Mouse (Mus musculus) myocyte (in vitro differentiated cells): ENCODE results near the gene Mest. TPM values are rescaled to one million over a fixed set of nuclear protein-coding genes. Genes with fewer than 3 reads are reported as not detected.

ENCODE experiments used
- H3K27me3 ChIP-seq: one replicate; pipeline ENCODE4 v1.6.1; 2011; ENCODE audit not compliant: control insufficient read depth, insufficient read depth, insufficient read length
- H3K36me3 ChIP-seq: one replicate; pipeline ENCODE4 v1.6.1; 2011; ENCODE audit not compliant: control insufficient read depth, insufficient read depth
- H3K4me2 ChIP-seq: one replicate; pipeline ENCODE4 v1.6.1; 2011; ENCODE audit warnings: low read depth, control low read depth
- H3K4me3 ChIP-seq: one replicate; pipeline ENCODE4 v1.5.1; 2011; ENCODE audit warnings: mild to moderate bottlenecking, control low read depth, moderate library complexity
- H3K79me2 ChIP-seq: one replicate; pipeline ENCODE4 v1.6.1; 2011; ENCODE audit not compliant: control insufficient read depth, insufficient read depth
- H3ac ChIP-seq: one replicate; pipeline ENCODE4 v1.6.1; 2011; ENCODE audit not compliant: control insufficient read depth, insufficient read length
- CEBPB ChIP-seq: IDR thresholded peaks from 2 replicates; pipeline ENCODE4 v1.6.1; 2011; ENCODE audit warnings: mild to moderate bottlenecking, moderate library complexity; ENCODE audit not compliant: poor library complexity, insufficient read depth, severe bottlenecking
- E2F4 ChIP-seq: IDR thresholded peaks from one replicate; pipeline ENCODE4 v1.6.1; 2011; ENCODE audit warnings: mild to moderate bottlenecking, control low read depth, moderate library complexity; ENCODE audit not compliant: insufficient read depth
- MAX ChIP-seq: IDR thresholded peaks from one replicate; pipeline ENCODE4 v1.6.1; 2011; ENCODE audit warnings: low read depth, mild to moderate bottlenecking, control low read depth
- MYOD1 ChIP-seq, 3 experiments: IDR thresholded peaks; one replicate each; pipeline ENCODE4 v1.6.1; 2011; ENCODE audit warnings: control low read depth in 2 of 3, low read depth in 2 of 3, mild to moderate bottlenecking in 2 of 3, moderate library complexity in 1 of 3; ENCODE audit not compliant: insufficient read length in 2 of 3, control insufficient read depth in 1 of 3
- MYOG ChIP-seq, 3 experiments: IDR thresholded peaks; one replicate each; pipeline ENCODE4 v1.6.1; 2011; ENCODE audit warnings: control low read depth in 2 of 3, low read depth in 2 of 3, mild to moderate bottlenecking in 2 of 3; ENCODE audit not compliant: insufficient read length in 2 of 3, control insufficient read depth in 1 of 3, insufficient read depth in 1 of 3
- POLR2A ChIP-seq: IDR thresholded peaks from one replicate; pipeline ENCODE4 v1.6.1; 2011; ENCODE audit warnings: low read depth, mild to moderate bottlenecking, control low read depth, moderate library complexity; ENCODE audit not compliant: insufficient read length
- POLR2AphosphoS2 ChIP-seq: IDR thresholded peaks from one replicate; pipeline ENCODE4 v1.6.1; 2011; ENCODE audit warnings: low read depth, control low read depth; ENCODE audit not compliant: insufficient read length
- REST ChIP-seq: IDR thresholded peaks from one replicate; pipeline ENCODE4 v1.6.1; 2011; ENCODE audit warnings: mild to moderate bottlenecking, control low read depth, moderate library complexity; ENCODE audit not compliant: insufficient read depth, insufficient read length
- SRF ChIP-seq: IDR thresholded peaks from one replicate; pipeline ENCODE4 v1.6.1; 2011; ENCODE audit warnings: low read depth; ENCODE audit not compliant: control insufficient read depth, insufficient read length
- TCF12 ChIP-seq: IDR thresholded peaks from one replicate; pipeline ENCODE4 v1.6.1; 2011; ENCODE audit warnings: mild to moderate bottlenecking, control low read depth; ENCODE audit not compliant: poor library complexity, insufficient read depth, severe bottlenecking
- TCF3 ChIP-seq: IDR thresholded peaks from one replicate; pipeline ENCODE4 v1.6.1; 2011; ENCODE audit warnings: low read depth, control low read depth; ENCODE audit not compliant: insufficient read length
- USF1 ChIP-seq: IDR thresholded peaks from one replicate; pipeline ENCODE4 v1.6.1; 2011; ENCODE audit warnings: low read depth, mild to moderate bottlenecking, control low read depth, moderate library complexity
- polyA plus RNA-seq: library from polyadenylated mRNA; unstranded; fragments of >200 nt; fragmentation: generic; extraction: Trizol; gene quantifications from one replicate; pipeline ENCODE4 v1.2.1, GENCODE M21; 2012; ENCODE audit warnings: missing spikeins

The Mest gene
- polyA plus RNA-seq, 1 experiment, result 6.3 TPM

DNA sequence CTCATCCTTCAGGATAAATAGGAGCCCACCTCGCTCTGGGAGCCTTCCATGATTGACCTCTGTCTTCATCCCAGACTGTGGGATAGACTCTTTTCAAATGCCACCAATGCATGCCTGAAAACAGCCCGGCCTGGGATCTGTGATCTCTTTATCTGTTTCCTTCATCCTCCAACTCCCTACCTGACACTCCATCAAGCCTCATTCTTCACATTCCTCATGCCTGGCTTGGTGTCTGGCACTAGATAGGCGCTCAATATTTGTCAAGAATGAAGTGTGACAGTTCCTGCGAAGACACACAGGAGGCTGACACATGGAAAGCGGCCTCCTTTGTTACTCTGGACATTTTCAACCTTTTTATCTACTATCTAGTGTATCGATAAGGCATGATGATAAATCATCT is 19.9 kb upstream of the Mest start:
- H3K79me2 ChIP-seq, result no peaks in the 10 kb centered on the region
- H3K27me3 ChIP-seq, result no peaks in the 10 kb centered on the region
- TF ChIP-seq TCF3 (no peak), SRF (no peak), MAX (no peak), E2F4 (no peak), TCF12 (no peak), MYOG (IDR thresholded peaks at IDR 0.05; ENCODE audit: control insufficient read depth in 1 of 3, insufficient read depth in 1 of 3, insufficient read length in 2 of 3, low read depth in 2 of 3) (no peak), MYOD1 (IDR thresholded peaks at IDR 0.05; ENCODE audit: control insufficient read depth in 1 of 3, insufficient read length in 2 of 3, low read depth in 2 of 3) (no peak), POLR2A (no peak), REST (no peak), CEBPB (no peak), USF1 (no peak), POLR2AphosphoS2 (no peak)
- H3K4me3 ChIP-seq, result no peak overlapping the region
- H3K4me2 ChIP-seq, result peak overlapping the region; percentile 1
- H3ac ChIP-seq, result no peak overlapping the region
- no peaks in the 10 kb centered on the region for H3K36me3 ChIP-seq

DNA sequence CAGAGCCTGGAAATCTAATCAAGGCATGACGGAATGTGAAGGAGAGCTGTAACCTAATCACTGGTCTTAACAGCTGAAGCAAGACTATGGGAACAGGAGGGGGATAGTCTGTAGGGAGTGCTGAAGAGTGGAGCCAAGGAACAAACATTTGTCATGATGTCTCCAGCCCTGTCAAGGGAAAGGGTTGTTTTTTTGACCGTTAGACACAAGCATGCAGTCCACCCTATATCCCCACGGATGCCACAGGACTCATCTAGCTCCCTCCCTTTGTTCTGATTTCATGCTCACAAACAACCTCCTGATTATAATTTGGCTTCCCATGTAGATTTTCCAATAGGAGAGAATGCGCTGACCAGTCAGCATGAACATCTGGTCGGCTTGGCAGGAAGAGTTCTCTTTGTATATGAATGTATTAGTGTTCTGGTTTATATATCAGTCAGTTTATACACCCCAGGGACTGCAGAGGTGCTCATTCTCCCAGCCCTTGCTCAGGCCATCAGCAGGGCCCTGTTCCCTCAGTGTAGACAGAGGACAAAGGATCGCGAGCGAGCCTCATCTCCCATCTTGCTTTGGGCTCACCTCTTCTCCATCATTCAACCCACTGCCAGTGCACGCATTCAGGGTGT is 19.3 kb upstream of the Mest start:
- TF ChIP-seq REST (no peak), MYOG (IDR thresholded peaks at IDR 0.05; ENCODE audit: control insufficient read depth in 1 of 3, insufficient read depth in 1 of 3, insufficient read length in 2 of 3, low read depth in 2 of 3) (no peak), POLR2AphosphoS2 (no peak), CEBPB (no peak), MYOD1 (IDR thresholded peaks at IDR 0.05; ENCODE audit: control insufficient read depth in 1 of 3, insufficient read length in 2 of 3, low read depth in 2 of 3) (peak in 2 of 3 experiments; percentile 58 to 74)
- H3K36me3 ChIP-seq, result no peaks in the 10 kb centered on the region

DNA sequence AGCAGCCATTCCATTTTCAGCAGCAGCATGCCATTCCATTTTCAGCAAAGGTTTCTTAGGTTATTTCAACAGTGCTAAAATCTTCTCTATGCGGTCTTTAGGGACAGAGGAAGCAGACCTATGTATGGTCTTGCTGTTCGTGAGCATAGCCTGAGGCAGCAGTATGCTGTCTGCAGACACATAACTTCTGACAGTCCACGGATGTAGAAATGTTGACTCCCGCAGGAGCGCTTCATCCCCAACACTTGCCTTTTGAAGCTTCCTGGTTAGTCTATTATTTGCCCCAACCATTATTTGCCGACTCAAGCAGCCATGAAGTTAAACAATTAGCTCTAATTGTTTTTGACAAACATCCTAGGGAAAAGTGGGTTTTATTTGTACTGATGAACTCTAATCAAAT is 14.2 kb upstream of the Mest start:
- H3K27me3 ChIP-seq, result no peaks in the 10 kb centered on the region
- TF ChIP-seq MYOD1 (IDR thresholded peaks at IDR 0.05; ENCODE audit: control insufficient read depth in 1 of 3, insufficient read length in 2 of 3, low read depth in 2 of 3) (no peak), SRF (no peak), MYOG (IDR thresholded peaks at IDR 0.05; ENCODE audit: control insufficient read depth in 1 of 3, insufficient read depth in 1 of 3, insufficient read length in 2 of 3, low read depth in 2 of 3) (no peak), TCF3 (no peak), POLR2AphosphoS2 (no peak), USF1 (no peak), REST (no peak), TCF12 (no peak), E2F4 (no peak)
- H3K4me3 ChIP-seq, result no peak overlapping the region
- H3K79me2 ChIP-seq, result no peaks in the 10 kb centered on the region
- H3K4me2 ChIP-seq, result no peak overlapping the region
- H3K36me3 ChIP-seq, result no peaks in the 10 kb centered on the region
- H3ac ChIP-seq, result no peak overlapping the region

More for the DNA sequence above, 19.3 kb upstream of the Mest start:
- H3K4me2 ChIP-seq, result no peak overlapping the region
- H3K27me3 ChIP-seq, result no peaks in the 10 kb centered on the region
- H3K79me2 ChIP-seq, result no peaks in the 10 kb centered on the region
- H3K4me3 ChIP-seq, result no peak overlapping the region
- H3ac ChIP-seq, result no peak overlapping the region

DNA sequence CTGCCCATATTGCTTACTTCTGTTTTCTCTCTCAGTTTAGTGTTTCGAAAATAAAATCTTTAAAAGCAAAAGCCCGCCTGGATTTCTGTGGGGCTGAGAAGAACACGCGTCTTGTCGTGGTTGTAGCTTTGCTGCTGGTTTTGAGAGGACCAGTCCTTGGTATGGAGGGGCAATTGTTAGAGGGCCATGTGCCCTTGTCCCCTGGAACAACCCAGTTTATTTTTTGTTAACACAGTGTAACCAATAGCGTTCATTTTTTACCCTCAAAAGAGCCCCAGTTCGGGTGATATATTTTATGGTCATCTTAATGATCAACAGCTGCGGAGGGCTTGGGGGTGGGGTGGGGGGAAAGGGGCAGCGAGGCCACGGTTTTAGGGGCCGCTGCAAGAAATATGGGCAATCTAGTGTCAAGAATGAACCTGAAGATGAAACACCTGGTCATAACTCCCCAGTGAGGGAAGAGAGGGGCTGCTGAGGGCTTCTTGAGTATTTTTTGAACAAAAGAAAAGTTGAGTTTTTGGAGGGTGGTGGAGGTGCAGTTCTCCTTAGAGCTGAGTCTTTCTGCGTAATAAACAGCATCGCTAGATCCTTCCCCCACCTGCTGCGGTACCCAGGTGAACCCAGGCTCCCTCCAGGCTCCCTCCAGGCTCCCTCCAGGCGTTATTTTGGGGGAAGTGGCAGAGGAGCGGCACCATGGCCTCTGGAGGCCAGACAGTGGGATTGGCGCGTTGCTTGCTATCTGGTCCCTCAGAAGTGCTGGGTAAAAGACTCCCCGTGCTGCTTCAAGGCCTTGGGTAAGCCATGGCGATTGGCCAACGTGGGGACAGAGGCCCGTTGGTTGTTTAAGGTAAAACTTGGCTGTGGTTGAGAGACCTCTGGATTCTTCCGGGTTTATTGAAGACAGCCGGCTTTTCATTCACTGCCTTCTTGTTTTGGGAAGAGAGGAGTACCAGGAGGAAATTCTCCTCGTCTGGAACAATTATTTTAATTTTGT is 12.7 kb upstream of the Mest start:
- TF ChIP-seq E2F4, result no peak
- no peak for TF ChIP-seq CEBPB
- no peak for TF ChIP-seq MYOD1 (IDR thresholded peaks at IDR 0.05; ENCODE audit: control insufficient read depth in 1 of 3, insufficient read length in 2 of 3, low read depth in 2 of 3)
- TF ChIP-seq USF1, result no peak
- TF ChIP-seq REST, result no peak
- TF ChIP-seq TCF3, result no peak
- no peak for TF ChIP-seq POLR2AphosphoS2
- TF ChIP-seq POLR2A, result no peak
- no peak for TF ChIP-seq MYOG (IDR thresholded peaks at IDR 0.05; ENCODE audit: control insufficient read depth in 1 of 3, insufficient read depth in 1 of 3, insufficient read length in 2 of 3, low read depth in 2 of 3)
- TF ChIP-seq MAX, result no peak
- TF ChIP-seq TCF12, result no peak
- no peak for TF ChIP-seq SRF
- Histone ChIP-seq H3K4me2 (no peak overlapping the region), H3K4me3 (no peak overlapping the region), H3K27me3 (no peaks in the 10 kb centered on the region), H3K79me2 (no peaks in the 10 kb centered on the region), H3ac (no peak overlapping the region), H3K36me3 (no peaks in the 10 kb centered on the region)

DNA sequence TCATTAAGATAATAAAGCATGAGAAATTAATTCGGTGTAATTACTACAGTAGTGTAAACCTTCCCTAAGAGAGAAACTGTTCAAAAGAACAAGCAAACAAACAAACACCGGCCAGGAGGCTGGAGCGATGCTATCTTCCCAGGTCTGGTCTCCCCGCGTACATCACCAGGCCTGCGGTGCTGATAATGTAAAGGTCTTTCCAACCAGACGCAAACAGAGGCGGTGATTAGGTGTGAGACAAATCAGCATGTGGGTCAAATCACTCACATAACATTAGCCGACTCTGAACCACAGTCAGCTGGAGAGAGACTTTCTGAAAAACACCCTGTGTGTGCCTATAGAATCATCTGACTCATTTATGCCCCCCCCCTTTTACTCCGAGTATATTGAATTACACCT is 12.0 kb upstream of the Mest start:
- H3K27me3 ChIP-seq, result no peaks in the 10 kb centered on the region
- H3K4me2 ChIP-seq, result no peak overlapping the region
- no peaks in the 10 kb centered on the region for H3K36me3 ChIP-seq
- TF ChIP-seq MYOG (IDR thresholded peaks at IDR 0.05; ENCODE audit: control insufficient read depth in 1 of 3, insufficient read depth in 1 of 3, insufficient read length in 2 of 3, low read depth in 2 of 3), result no peak
- TF ChIP-seq POLR2A, result no peak
- no peak for TF ChIP-seq REST
- no peak for TF ChIP-seq MYOD1 (IDR thresholded peaks at IDR 0.05; ENCODE audit: control insufficient read depth in 1 of 3, insufficient read length in 2 of 3, low read depth in 2 of 3)
- no peak overlapping the region for H3K4me3 ChIP-seq
- no peak overlapping the region for H3ac ChIP-seq
- no peaks in the 10 kb centered on the region for H3K79me2 ChIP-seq
